Mouse (Mus musculus) stomach, postnatal 0 days (tissue): ENCODE data around the gene Olfr448. TPM values are rescaled to one million over a fixed set of nuclear protein-coding genes. Genes with fewer than 3 reads are reported as not detected.

Experiments used
- ATAC-seq: fragments of 200-750 bp; cut with Nextera tagmentation; 2 replicates; pipeline ENCODE4 v1.8.0; 2017; ENCODE audit not compliant: low FRiP score, low TSS enrichment
- DNase-seq: peaks from one replicate; pipeline ENCODE4 v3.0.0-alpha.2; 2016; ENCODE audit warnings: low spot score
- H3K27ac ChIP-seq: fragments of 300-500 bp; sonication (generic); replicated peaks from 2 replicates; pipeline ENCODE4 v1.5.1; 2014; ENCODE audit warnings: mild to moderate bottlenecking, control low read depth
- H3K27me3 ChIP-seq: fragments of 300-500 bp; sonication (generic); 2 replicates; pipeline ENCODE4 v1.6.1; 2014; ENCODE audit warnings: low read length; ENCODE audit not compliant: control insufficient read depth, insufficient read depth
- H3K36me3 ChIP-seq: fragments of 300-500 bp; sonication (generic); 2 replicates; pipeline ENCODE4 v1.6.1; 2014; ENCODE audit warnings: low read length, mixed read lengths; ENCODE audit not compliant: control insufficient read depth, insufficient read depth
- H3K4me1 ChIP-seq: fragments of 300-500 bp; sonication (generic); replicated peaks from 2 replicates; pipeline ENCODE4 v1.6.1; 2014; ENCODE audit warnings: antibody characterized with exemption; ENCODE audit not compliant: control insufficient read depth, insufficient read depth
- H3K4me2 ChIP-seq: fragments of 300-500 bp; sonication (generic); replicated peaks from 2 replicates; pipeline ENCODE4 v1.6.1; 2014; ENCODE audit warnings: low read depth, mild to moderate bottlenecking, control low read depth, moderate library complexity
- H3K4me3 ChIP-seq: fragments of 300-500 bp; sonication (generic); 2 replicates; pipeline ENCODE4 v1.5.1; 2014; ENCODE audit warnings: low read depth, low read length, control low read depth
- H3K9ac ChIP-seq: fragments of 300-500 bp; sonication (generic); 2 replicates; pipeline ENCODE4 v1.6.1; 2014; ENCODE audit warnings: mild to moderate bottlenecking, low read length, control low read depth, mixed read lengths
- H3K9me3 ChIP-seq: fragments of 300-500 bp; sonication (generic); 2 replicates; pipeline ENCODE4 v1.6.1; 2016; ENCODE audit warnings: low read length; ENCODE audit not compliant: control insufficient read depth
- CTCF ChIP-seq: IDR thresholded peaks from 2 replicates; pipeline ENCODE4 v1.5.1; 2016; ENCODE audit warnings: antibody characterized with exemption, low read depth, mild to moderate bottlenecking, moderate library complexity
- EP300 ChIP-seq: optimal IDR thresholded peaks from 2 replicates; pipeline ENCODE3; 2016; ENCODE audit warnings: antibody characterized with exemption
- WGBS: fragments of 180-500 bp; shearing (Covaris S2); extraction: QIAGEN DNeasy Blood & Tissue Kit; methylation state at CpG from one replicate; pipeline ENCODE4 v1.1.7; 2014; 5-methylcytosine and 5-hydroxymethylcytosine counted together
- polyA plus RNA-seq: library from polyadenylated mRNA; unstranded; fragments of >200 nt; fragmentation: Nextera tagmentation; extraction: Ambion mirVana; gene quantifications from 2 replicates; pipeline ENCODE4 v1.2.1, GENCODE M21; 2015

The Olfr448 gene
- polyA plus RNA-seq, 1 experiment from 2014 or later: not detected

- Histone ChIP-seq H3K36me3 (no peaks in the 10 kb centered on the region), H3K4me2 (no peak within 1 kb of the TSS), H3K27me3 (no peaks in the 10 kb centered on the region), H3K4me1 (no peaks in the 10 kb centered on the region), H3K9me3 (no peaks in the 10 kb centered on the region), H3K27ac (no peak within 1 kb of the TSS), H3K4me3 (no peak within 1 kb of the TSS), H3K9ac (no peak within 1 kb of the TSS)
- no peak for ATAC-seq
- WGBS: 63% methylated on average over 2 of the region's 2 CpGs
- no peak for DNase-seq
- TF ChIP-seq CTCF (no peak), EP300 (no peak)
These were observed 30.8 kb downstream of the Olfr448 start, which contains the start of gene Olfr446 for GRCm38 (mm10) chr6:42921077-42921476. Olfr446 (plus strand) TSS chr6:42921377.

Other genes with a start within 250 kb of the Olfr448 start
- 10.0 and 11.5 TPM in 2 replicates for gene Tcaf2, start 245.2 kb upstream of the Olfr448 start, polyA plus RNA-seq
- 32.9 and 35.6 TPM in 2 replicates for gene Tcaf1, start 180.4 kb upstream of the Olfr448 start, polyA plus RNA-seq
- not detected in 2 replicates for gene Olfr453, start 151.1 kb upstream of the Olfr448 start, polyA plus RNA-seq
- not detected in 2 replicates for gene Olfr38, start 134.0 kb upstream of the Olfr448 start, polyA plus RNA-seq
- not detected in 2 replicates for gene Olfr452, start 105.3 kb upstream of the Olfr448 start, polyA plus RNA-seq
- gene Olfr450, start 78.5 kb upstream of the Olfr448 start, polyA plus RNA-seq: not detected in 2 replicates
- gene Olfr449, start 56.1 kb upstream of the Olfr448 start, polyA plus RNA-seq: not detected in 2 replicates
- not detected in 2 replicates for gene Olfr447, start 18.4 kb downstream of the Olfr448 start, polyA plus RNA-seq
- not detected in 2 replicates for gene Olfr446, start 30.9 kb downstream of the Olfr448 start, polyA plus RNA-seq
- not detected in 2 replicates for gene Olfr444, start 58.6 kb downstream of the Olfr448 start, polyA plus RNA-seq
- gene Olfr441, start 215.9 kb downstream of the Olfr448 start, polyA plus RNA-seq: 0.04 TPM in 1 of 2 replicates, not detected in the other